Mouse (Mus musculus) embryonic facial prominence, embryonic 12.5 days (tissue): ENCODE data around the gene Abr. TPM values are rescaled to one million over a fixed set of nuclear protein-coding genes. Genes with fewer than 3 reads are reported as not detected.

ENCODE experiments used
- ATAC-seq: fragments of 200-750 bp; cut with Nextera tagmentation; 2 replicates; pipeline ENCODE4 v1.8.0; 2017; ENCODE audit not compliant: insufficient number of reproducible peaks, insufficient read depth, low FRiP score, low TSS enrichment
- H3K27ac ChIP-seq: fragments of 300-500 bp; sonication (generic); 2 replicates; pipeline ENCODE4 v1.5.1; 2016; ENCODE audit warnings: mild to moderate bottlenecking
- H3K27me3 ChIP-seq: fragments of 300-500 bp; sonication (generic); 2 replicates; pipeline ENCODE4 v1.6.1; 2016; ENCODE audit warnings: mild to moderate bottlenecking, moderate library complexity
- H3K36me3 ChIP-seq: fragments of 300-500 bp; sonication (generic); 2 replicates; pipeline ENCODE4 v1.6.1; 2016; ENCODE audit warnings: mild to moderate bottlenecking
- H3K4me1 ChIP-seq: fragments of 300-500 bp; sonication (generic); 2 replicates; pipeline ENCODE4 v1.6.1; 2016
- H3K4me2 ChIP-seq: fragments of 300-500 bp; sonication (generic); replicated peaks from 2 replicates; pipeline ENCODE4 v1.6.1; 2016; ENCODE audit warnings: mild to moderate bottlenecking, moderate library complexity
- H3K4me3 ChIP-seq: fragments of 300-500 bp; sonication (generic); 2 replicates; pipeline ENCODE4 v1.5.1; 2016; ENCODE audit warnings: mild to moderate bottlenecking
- H3K9ac ChIP-seq: fragments of 300-500 bp; sonication (generic); 2 replicates; pipeline ENCODE4 v1.6.1; 2016; ENCODE audit warnings: mild to moderate bottlenecking, moderate library complexity
- H3K9me3 ChIP-seq: fragments of 300-500 bp; sonication (generic); 2 replicates; pipeline ENCODE4 v1.6.1; 2016; ENCODE audit warnings: mild to moderate bottlenecking, moderate library complexity
- WGBS: fragments of 180-500 bp; shearing (Covaris S2); methylation state at CpG from one replicate; pipeline ENCODE4 v1.1.7; 2016; 5-methylcytosine and 5-hydroxymethylcytosine counted together
- polyA plus RNA-seq: library from polyadenylated mRNA; unstranded; fragments of >200 nt; fragmentation: Nextera tagmentation; extraction: Ambion mirVana; gene quantifications from 2 replicates; pipeline ENCODE4 v1.2.1, GENCODE M21; 2016

Abr gene
- polyA plus RNA-seq, 1 experiment from 2014 or later = 46.7 TPM

DNA sequence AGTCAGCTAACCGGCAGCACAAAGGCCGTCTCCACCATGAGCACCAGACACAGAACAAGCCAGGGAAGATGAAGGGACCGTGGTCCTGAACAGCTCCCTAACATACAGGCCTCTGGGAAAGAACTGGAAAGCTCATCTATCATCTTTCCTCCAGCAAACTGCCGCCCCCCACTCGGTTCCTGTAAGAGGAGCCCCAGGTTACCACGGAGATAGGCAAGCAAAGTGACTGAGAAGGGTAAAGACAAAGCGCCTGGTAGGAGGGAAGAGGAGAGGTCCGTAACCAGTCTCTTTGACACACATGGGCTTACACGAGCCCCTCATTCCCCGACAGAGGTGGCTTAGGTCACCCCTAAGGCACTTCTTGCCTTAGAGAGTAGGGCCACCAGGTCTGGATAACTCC lies 155.0 kb downstream of the Abr start:
- 15% methylated on average over 10 of the region's 10 CpGs for WGBS
- Histone ChIP-seq H3K27me3 (no peaks in the 10 kb centered on the region), H3K4me1 (peaks cover 47% of the 10 kb centered on the region), H3K27ac (peak overlapping the region; percentile 78), H3K9me3 (no peaks in the 10 kb centered on the region), H3K4me2 (peak overlapping the region; percentile 30), H3K4me3 (peak overlapping the region; percentile 21; the same call in 1 of the 2 replicates), H3K9ac (no peak overlapping the region), H3K36me3 (peaks cover 24% of the 10 kb centered on the region)
- no peak for ATAC-seq

DNA sequence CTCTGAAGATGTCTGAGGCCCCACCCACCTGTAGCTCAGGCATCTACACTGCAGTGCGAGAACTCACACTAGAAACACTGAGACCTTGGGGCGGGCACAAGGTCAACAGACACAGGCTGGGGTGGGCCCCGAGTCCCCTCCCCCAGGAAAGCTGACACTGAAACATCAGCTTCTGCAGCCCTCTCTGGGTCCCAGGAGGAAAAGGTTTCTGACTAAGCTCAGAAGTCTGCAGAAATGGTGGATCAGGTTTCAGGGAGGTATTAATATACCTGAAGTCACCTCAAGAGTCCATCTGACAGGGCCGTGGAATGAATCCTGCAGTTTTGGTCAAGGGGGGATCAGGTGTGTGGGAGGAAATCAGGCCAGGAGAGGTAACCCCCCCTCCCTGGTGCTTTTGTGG lies 156.2 kb downstream of the Abr start:
- H3K4me2 ChIP-seq = no peak overlapping the region
- no peak for ATAC-seq
- H3K4me3 ChIP-seq = no peak overlapping the region
- no peaks in the 10 kb centered on the region for H3K9me3 ChIP-seq
- no peaks in the 10 kb centered on the region for H3K27me3 ChIP-seq
- peaks cover 32% of the 10 kb centered on the region for H3K36me3 ChIP-seq
- WGBS = 41% methylated on average over 4 of the region's 4 CpGs
- H3K9ac ChIP-seq = peak overlapping the region; percentile 12; the same call in 1 of the 2 replicates
- peaks cover 47% of the 10 kb centered on the region for H3K4me1 ChIP-seq
- H3K27ac ChIP-seq = no peak overlapping the region

DNA sequence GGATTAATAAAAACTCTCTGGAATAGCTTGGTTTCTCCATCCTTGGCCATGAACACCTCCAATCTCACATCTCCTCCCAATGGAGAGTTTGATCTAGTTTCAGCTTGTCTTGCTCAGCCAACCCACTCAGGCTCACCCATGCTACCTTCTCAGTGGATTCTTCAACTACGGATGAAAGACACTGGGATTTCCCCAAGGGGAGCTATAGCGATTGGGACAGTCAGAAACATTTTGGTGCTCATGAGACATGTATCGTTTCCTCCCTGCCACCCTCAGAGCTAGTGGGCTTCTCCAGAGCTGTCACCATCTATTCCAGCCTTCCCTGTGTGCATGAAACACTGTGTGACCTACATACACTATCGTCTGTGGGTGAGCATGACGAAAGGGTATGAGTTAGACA lies 160.4 kb downstream of the Abr start:
- H3K4me1 ChIP-seq = peaks cover 11% of the 10 kb centered on the region
- no peak overlapping the region for H3K27ac ChIP-seq
- WGBS = 85% methylated on average over 5 of the region's 5 CpGs
- H3K9me3 ChIP-seq = no peaks in the 10 kb centered on the region
- no peak overlapping the region for H3K9ac ChIP-seq
- no peak for ATAC-seq
- no peak overlapping the region for H3K4me2 ChIP-seq
- no peak overlapping the region for H3K4me3 ChIP-seq
- no peaks in the 10 kb centered on the region for H3K27me3 ChIP-seq
- H3K36me3 ChIP-seq = peaks cover 53% of the 10 kb centered on the region

- H3K4me2 ChIP-seq = no peak overlapping the region
- no peak overlapping the region for H3K27ac ChIP-seq
- 82% methylated on average over 6 of the region's 6 CpGs for WGBS
- H3K4me3 ChIP-seq = no peak overlapping the region
- no peaks in the 10 kb centered on the region for H3K27me3 ChIP-seq
- peaks cover 54% of the 10 kb centered on the region for H3K36me3 ChIP-seq
- H3K9me3 ChIP-seq = no peaks in the 10 kb centered on the region
- ATAC-seq = no peak
- peaks cover 7% of the 10 kb centered on the region for H3K4me1 ChIP-seq
- no peak overlapping the region for H3K9ac ChIP-seq
Observed at GRCm38 (mm10) chr11:76461201-76461600, 160.9 kb downstream of the Abr start.

- H3K4me2 ChIP-seq = no peak overlapping the region
- ATAC-seq = no peak
- H3K4me3 ChIP-seq = no peak overlapping the region
- no peaks in the 10 kb centered on the region for H3K9me3 ChIP-seq
- H3K4me1 ChIP-seq = no peaks in the 10 kb centered on the region
- no peak overlapping the region for H3K9ac ChIP-seq
- no peak overlapping the region for H3K27ac ChIP-seq
- WGBS = 66% methylated on average over 3 of the region's 3 CpGs
- no peaks in the 10 kb centered on the region for H3K27me3 ChIP-seq
- H3K36me3 ChIP-seq = peaks cover 68% of the 10 kb centered on the region
Observed at GRCm38 (mm10) chr11:76459489-76459888, 162.6 kb downstream of the Abr start.

DNA sequence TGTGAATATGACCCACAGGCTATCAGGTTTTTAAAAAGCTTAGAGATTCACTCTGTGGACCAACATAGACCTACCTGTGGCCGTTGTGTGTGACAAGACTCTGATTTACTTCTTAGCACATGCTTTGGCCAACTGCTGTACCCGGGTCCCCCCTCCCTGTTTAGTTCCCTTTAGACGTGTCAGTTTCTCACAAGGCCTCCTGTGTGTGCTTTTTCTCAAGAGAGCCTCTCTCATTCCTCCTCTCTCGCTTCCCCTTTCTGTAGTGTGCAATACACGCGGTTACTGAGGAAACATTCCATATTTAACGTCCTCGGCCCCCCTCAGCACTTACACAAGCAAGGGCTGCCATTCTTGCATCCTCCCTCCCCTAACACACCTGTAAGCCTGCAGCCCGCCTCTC lies 163.4 kb downstream of the Abr start:
- H3K9me3 ChIP-seq = no peaks in the 10 kb centered on the region
- no peak overlapping the region for H3K4me3 ChIP-seq
- no peak for ATAC-seq
- H3K4me2 ChIP-seq = no peak overlapping the region
- no peaks in the 10 kb centered on the region for H3K27me3 ChIP-seq
- H3K4me1 ChIP-seq = no peaks in the 10 kb centered on the region
- 77% methylated on average over 9 of the region's 9 CpGs for WGBS
- H3K9ac ChIP-seq = no peak overlapping the region
- peaks cover 73% of the 10 kb centered on the region for H3K36me3 ChIP-seq
- H3K27ac ChIP-seq = no peak overlapping the region

- peaks cover 66% of the 10 kb centered on the region for H3K36me3 ChIP-seq
- no peak overlapping the region for H3K9ac ChIP-seq
- H3K4me3 ChIP-seq = no peak overlapping the region
- H3K27me3 ChIP-seq = no peaks in the 10 kb centered on the region
- ATAC-seq = no peak
- no peaks in the 10 kb centered on the region for H3K4me1 ChIP-seq
- H3K4me2 ChIP-seq = no peak overlapping the region
- H3K9me3 ChIP-seq = no peaks in the 10 kb centered on the region
- WGBS = 80% methylated on average over 10 of the region's 10 CpGs
- peak overlapping the region; percentile 30 for H3K27ac ChIP-seq
Observed at GRCm38 (mm10) chr11:76456897-76457296, 165.2 kb downstream of the Abr start.

- Histone ChIP-seq H3K27me3 (no peaks in the 10 kb centered on the region), H3K4me1 (no peaks in the 10 kb centered on the region), H3K4me3 (no peak overlapping the region), H3K36me3 (peaks cover 66% of the 10 kb centered on the region), H3K4me2 (no peak overlapping the region), H3K9ac (no peak overlapping the region), H3K27ac (no peak overlapping the region), H3K9me3 (no peaks in the 10 kb centered on the region)
- WGBS = 13% methylated on average over 6 of the region's 6 CpGs
- no peak; the same call in 1 of the 2 replicates for ATAC-seq
Observed at GRCm38 (mm10) chr11:76456233-76456632, 165.9 kb downstream of the Abr start.

DNA sequence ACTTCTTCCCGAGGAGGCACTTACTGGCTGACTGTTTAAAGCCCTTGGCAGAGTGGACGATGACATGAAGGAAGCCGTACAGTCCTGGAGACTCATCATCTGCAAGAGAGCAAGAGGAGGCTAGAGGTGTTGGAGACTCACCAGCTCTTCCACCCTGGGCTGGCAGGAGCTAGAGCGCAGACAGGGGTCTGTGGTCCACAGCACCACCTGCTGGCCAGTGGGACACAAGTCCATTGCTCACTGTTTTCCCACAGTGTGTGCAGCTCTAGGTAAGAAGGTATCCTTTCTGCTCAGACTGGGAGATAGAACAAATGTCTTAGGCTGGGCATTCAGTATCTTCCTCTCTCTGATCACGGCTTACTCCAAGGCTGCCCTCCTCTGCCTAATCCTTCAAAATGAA lies 167.6 kb downstream of the Abr start:
- H3K9ac ChIP-seq = no peak overlapping the region
- no peak overlapping the region for H3K27ac ChIP-seq
- H3K4me3 ChIP-seq = no peak overlapping the region
- H3K4me2 ChIP-seq = no peak overlapping the region
- peaks cover 9% of the 10 kb centered on the region for H3K4me1 ChIP-seq
- peaks cover 57% of the 10 kb centered on the region for H3K36me3 ChIP-seq
- 0 out of 2 replicates have a peak, but pooled peaks have one; percentile 35 for ATAC-seq
- H3K27me3 ChIP-seq = no peaks in the 10 kb centered on the region
- no peaks in the 10 kb centered on the region for H3K9me3 ChIP-seq
- WGBS = 53% methylated on average over 5 of the region's 5 CpGs

DNA sequence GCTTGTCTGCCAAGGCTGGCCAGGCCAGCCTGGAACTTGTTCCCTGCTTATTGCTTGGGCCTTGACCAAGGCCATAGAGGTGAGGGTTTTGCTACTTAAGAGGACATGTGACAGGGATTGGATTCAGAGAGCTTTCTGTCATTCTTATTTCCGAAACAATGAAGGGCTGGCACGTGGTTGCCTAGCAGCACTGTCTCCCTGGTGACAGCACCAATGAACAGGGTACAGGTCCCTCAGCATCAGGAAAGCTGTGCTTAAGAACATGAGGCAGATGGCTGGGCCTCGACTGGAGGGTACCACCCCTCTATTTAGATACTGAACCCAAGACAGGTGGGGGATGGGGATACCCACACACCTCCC lies 171.9 kb downstream of the Abr start:
- Histone ChIP-seq H3K4me1 (peaks cover 38% of the 10 kb centered on the region), H3K9me3 (no peaks in the 10 kb centered on the region), H3K36me3 (peaks cover 31% of the 10 kb centered on the region), H3K27me3 (no peaks in the 10 kb centered on the region), H3K4me2 (no peak overlapping the region), H3K9ac (no peak overlapping the region), H3K27ac (peak overlapping the region; percentile 80), H3K4me3 (no peak overlapping the region)
- no peak for ATAC-seq
- WGBS = 66% methylated on average over 3 of the region's 3 CpGs

- H3K27ac ChIP-seq = peak overlapping the region; percentile 80
- no peak overlapping the region for H3K9ac ChIP-seq
- H3K27me3 ChIP-seq = no peaks in the 10 kb centered on the region
- 39% methylated on average over 15 of the region's 15 CpGs for WGBS
- H3K4me2 ChIP-seq = no peak overlapping the region
- no peaks in the 10 kb centered on the region for H3K9me3 ChIP-seq
- H3K4me3 ChIP-seq = no peak overlapping the region
- H3K36me3 ChIP-seq = peaks cover 27% of the 10 kb centered on the region
- ATAC-seq = no peak
- H3K4me1 ChIP-seq = peaks cover 39% of the 10 kb centered on the region
Observed at GRCm38 (mm10) chr11:76449520-76450201, 172.5 kb downstream of the Abr start.

- 3% methylated on average over 10 of the region's 10 CpGs for WGBS
- Histone ChIP-seq H3K9me3 (no peaks in the 10 kb centered on the region), H3K27ac (peak overlapping the region; percentile 79), H3K4me1 (peaks cover 53% of the 10 kb centered on the region), H3K4me3 (no peak overlapping the region), H3K27me3 (no peaks in the 10 kb centered on the region), H3K4me2 (0 out of 2 replicates have a peak overlapping the region, but pooled peaks have one; percentile 3), H3K36me3 (peaks cover 11% of the 10 kb centered on the region), H3K9ac (no peak overlapping the region)
- ATAC-seq = no peak
Observed at GRCm38 (mm10) chr11:76446251-76446650, 175.9 kb downstream of the Abr start.
